Mouse (Mus musculus) spleen, adult 12 weeks (tissue): Measurements from ENCODE around the gene Ccnyl1.
A peak's percentile ranks its signal among the peaks of the same experiment; 100 is the strongest.

Source experiments
- DNase-seq: peaks from one replicate; pipeline ENCODE4 v3.0.0; 2022; ENCODE audit warnings: low spot score

The Ccnyl1 gene

GRCm38 (mm10) chr1:64738180-64738555, 47.9 kb downstream of the Ccnyl1 start:
- DNase-seq: no peak

GRCm38 (mm10) chr1:64738661-64739082, 48.4 kb downstream of the Ccnyl1 start:
- peak; percentile 22 for DNase-seq

- DNase-seq: no peak
Observed at GRCm38 (mm10) chr1:64742741-64743408, 52.6 kb downstream of the Ccnyl1 start.

- no peak for DNase-seq
Observed at GRCm38 (mm10) chr1:64744616-64745015, 54.4 kb downstream of the Ccnyl1 start.

GRCm38 (mm10) chr1:64753109-64753508, 62.9 kb downstream of the Ccnyl1 start:
- DNase-seq: no peak

GRCm38 (mm10) chr1:64753668-64754067, 63.4 kb downstream of the Ccnyl1 start:
- DNase-seq: no peak

GRCm38 (mm10) chr1:64754658-64755057, 64.4 kb downstream of the Ccnyl1 start:
- DNase-seq: no peak

- no peak for DNase-seq
Observed at GRCm38 (mm10) chr1:64755971-64756639, 65.8 kb downstream of the Ccnyl1 start.

- DNase-seq: no peak
Observed at GRCm38 (mm10) chr1:64756640-64757030, 66.4 kb downstream of the Ccnyl1 start.

- DNase-seq: no peak
Observed at GRCm38 (mm10) chr1:64757254-64757653, 67.0 kb downstream of the Ccnyl1 start.

GRCm38 (mm10) chr1:64757766-64758165, 67.5 kb downstream of the Ccnyl1 start:
- DNase-seq: no peak

- DNase-seq: no peak
Observed at GRCm38 (mm10) chr1:64761646-64762045, 71.4 kb downstream of the Ccnyl1 start.

- DNase-seq: no peak
Observed at GRCm38 (mm10) chr1:64770169-64770568, 79.9 kb downstream of the Ccnyl1 start.

- no peak for DNase-seq
Observed at GRCm38 (mm10) chr1:64773305-64773704, 83.0 kb downstream of the Ccnyl1 start.
